Mouse (Mus musculus): Measurements from ENCODE around the gene Pkhd1.

Gene Pkhd1

GRCm38 (mm10) chr1:20617849-20618530 lies at the start of gene Pkhd1:
TSS of gene Pkhd1 (minus strand) at chr1:20618064.
- no peak for DNase-seq (ENCODE audit: extremely low spot score)

GRCm38 (mm10) chr1:20667567-20667966 lies 49.7 kb upstream of the Pkhd1 start:
- no peak for DNase-seq (ENCODE audit: extremely low spot score)

DNA sequence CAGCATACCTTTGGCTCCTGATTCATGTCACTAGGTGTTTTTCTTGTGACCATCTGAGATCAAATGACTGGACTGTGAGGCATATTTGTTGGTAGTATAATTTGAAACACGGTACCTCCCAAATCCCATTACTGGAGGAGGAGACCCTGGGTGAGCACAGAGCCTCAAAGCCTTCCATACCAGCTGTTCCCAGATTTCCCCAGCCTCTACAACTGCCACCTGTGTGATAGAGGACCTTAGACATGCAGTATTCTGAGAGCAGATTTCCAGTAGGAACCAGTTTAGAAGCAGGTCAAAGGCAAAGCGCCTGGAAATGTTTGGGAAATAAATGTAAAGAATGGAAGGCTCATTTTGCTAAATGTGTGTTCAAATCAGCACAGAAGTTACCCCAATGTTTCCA lies 48.4 kb upstream of the Pkhd1 start:
- DNase-seq (ENCODE audit: extremely low spot score) = no peak

GRCm38 (mm10) chr1:20655085-20655484 lies 37.2 kb upstream of the Pkhd1 start:
- DNase-seq (ENCODE audit: extremely low spot score) = no peak

DNA sequence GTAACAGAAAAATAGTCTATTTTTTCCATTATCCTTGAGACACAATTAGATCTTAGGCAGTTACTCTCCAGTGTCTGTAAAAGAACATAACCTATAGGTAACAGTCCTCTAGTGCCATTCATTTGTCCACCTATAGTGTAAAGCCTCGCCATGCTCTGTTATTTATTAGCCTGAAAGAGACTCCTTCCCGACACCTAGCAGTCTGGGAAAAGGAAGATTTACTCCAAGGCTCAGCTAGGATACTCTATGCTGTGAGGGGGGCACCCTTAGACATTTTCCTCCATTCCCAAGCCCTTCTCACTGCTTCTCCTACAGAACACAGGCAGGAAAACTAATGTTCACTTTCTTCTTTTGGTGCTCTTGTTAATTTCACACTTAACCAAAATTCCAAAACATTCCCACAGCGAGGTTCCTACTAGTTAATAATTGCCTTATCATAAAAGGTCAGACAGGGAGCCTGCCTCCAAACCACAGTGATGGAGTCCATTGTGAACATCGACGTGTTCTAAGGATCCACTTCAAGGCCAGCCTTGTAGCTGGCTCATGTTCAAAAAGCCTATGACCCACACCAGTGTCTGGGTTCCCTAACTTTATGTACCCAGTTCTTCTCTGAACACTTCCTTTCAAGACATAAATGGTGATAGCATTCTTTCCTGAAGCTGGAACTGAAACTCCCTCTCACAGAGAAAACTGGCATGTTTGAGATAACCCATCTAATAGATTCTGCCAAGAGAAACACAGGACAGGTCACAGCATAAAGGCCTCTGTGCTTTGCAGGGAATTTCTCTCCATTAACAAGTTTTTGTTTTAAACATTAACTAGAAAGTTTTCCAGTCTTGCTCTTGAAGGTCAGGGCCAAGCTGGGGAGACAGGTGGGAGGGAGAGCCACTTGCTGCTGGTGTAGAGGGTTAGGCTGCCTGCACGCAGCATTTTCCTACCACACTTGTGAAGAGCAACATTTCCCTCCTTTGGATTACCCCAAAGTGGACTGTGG lies 35.9 kb upstream of the Pkhd1 start:
- DNase-seq (ENCODE audit: extremely low spot score) = no peak

DNA sequence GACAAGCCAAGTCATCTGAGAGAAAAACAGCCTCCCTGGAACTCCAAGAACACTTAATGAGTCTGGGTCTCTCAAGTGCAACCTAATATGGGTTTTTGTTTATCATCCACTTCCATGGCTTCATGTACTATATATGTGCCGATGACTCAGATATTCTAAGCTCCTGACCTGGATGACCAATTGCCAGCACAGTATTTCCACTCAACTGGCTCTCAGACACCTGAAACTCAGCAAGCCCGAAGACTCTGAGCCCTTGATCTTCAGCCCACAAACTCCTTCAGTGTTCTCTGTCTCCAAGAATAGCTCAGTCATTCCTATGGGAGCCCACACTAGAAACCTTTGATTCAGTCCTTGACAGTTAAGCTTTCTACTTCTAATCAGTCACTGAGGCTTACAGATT lies 17.0 kb upstream of the Pkhd1 start:
- DNase-seq (ENCODE audit: extremely low spot score) = no peak

GRCm38 (mm10) chr1:20633276-20633869 lies 15.5 kb upstream of the Pkhd1 start:
- DNase-seq (ENCODE audit: extremely low spot score) = no peak

GRCm38 (mm10) chr1:20624564-20624963 lies 6.7 kb upstream of the Pkhd1 start:
- DNase-seq (ENCODE audit: extremely low spot score) = no peak

- no peak for DNase-seq (ENCODE audit: extremely low spot score)
Observed at GRCm38 (mm10) chr1:20623375-20623774, 5.5 kb upstream of the Pkhd1 start.

- DNase-seq (ENCODE audit: extremely low spot score) = no peak
Observed at GRCm38 (mm10) chr1:20620611-20621010, 2.7 kb upstream of the Pkhd1 start.

GRCm38 (mm10) chr1:20619363-20619762 lies 1.5 kb upstream of the Pkhd1 start:
- DNase-seq (ENCODE audit: extremely low spot score) = no peak

- peak; percentile 30 for DNase-seq (ENCODE audit: extremely low spot score)
Observed at GRCm38 (mm10) chr1:20612643-20613042, 5.2 kb downstream of the Pkhd1 start.

DNA sequence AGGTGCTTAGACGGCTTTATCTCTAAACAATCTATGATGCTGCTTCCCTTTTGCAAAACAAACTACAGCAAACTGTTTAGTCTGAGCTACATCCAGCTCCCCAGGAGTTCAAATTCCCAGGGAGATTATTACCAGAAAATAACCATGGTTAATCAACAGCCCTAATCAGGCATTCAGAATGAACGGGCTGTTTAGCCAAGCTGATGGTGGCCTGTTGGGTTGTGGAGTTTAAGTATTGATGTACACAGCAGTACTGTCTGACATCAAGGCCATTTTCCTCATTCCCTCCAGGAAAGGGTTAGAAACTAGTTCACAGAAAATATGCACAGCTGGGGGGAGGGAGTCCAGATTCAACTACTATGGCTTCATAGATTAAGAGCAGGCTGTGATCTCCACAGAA lies 12.4 kb downstream of the Pkhd1 start:
- DNase-seq (ENCODE audit: extremely low spot score) = no peak

- no peak for DNase-seq (ENCODE audit: extremely low spot score)
Observed at GRCm38 (mm10) chr1:20590488-20590887, 27.4 kb downstream of the Pkhd1 start.

DNA sequence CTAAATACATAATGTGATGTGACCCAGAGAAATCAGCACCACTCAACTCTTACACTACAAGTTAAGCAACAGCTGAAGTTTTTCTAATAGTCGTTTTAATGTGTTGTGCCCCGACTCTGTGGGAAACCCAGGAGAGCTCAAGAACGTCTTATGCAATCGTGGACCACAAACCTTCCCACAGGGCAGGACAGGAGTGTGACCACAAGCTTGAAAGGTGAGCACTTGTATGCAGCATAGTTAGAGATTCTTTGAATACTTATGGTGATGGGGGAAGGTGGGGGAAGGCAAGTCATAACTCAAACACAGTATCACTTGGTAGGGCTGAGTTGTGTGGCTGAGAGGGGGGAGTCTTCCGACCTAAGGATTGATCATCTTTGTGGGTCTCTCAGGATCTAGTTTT lies 46.4 kb downstream of the Pkhd1 start:
- DNase-seq (ENCODE audit: extremely low spot score) = no peak

- DNase-seq (ENCODE audit: extremely low spot score) = no peak
Observed at GRCm38 (mm10) chr1:20569430-20569829, 48.4 kb downstream of the Pkhd1 start.

GRCm38 (mm10) chr1:20558443-20558842 lies 59.4 kb downstream of the Pkhd1 start:
- no peak for DNase-seq (ENCODE audit: extremely low spot score)

- DNase-seq (ENCODE audit: extremely low spot score) = peak; percentile 37
Observed at GRCm38 (mm10) chr1:20554398-20554797, 63.5 kb downstream of the Pkhd1 start.

DNA sequence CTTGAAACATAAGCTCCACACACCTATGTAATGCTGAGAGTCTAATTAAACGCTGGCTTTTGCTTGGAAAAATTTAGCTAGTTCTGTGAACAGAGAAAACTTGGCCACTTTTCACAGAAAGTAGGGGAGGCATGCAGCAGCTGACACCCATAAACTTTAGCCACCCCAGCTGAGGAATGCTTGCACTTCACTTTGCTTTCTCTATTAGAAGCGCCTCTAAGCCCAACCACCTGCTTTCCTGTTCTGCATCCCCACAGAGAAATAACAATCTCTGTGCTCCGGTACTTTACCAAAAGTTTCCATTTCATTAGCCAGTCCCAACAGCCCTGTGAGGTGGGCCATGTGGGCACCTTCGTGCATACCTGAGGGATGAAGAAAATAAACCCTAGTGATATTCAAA lies 66.5 kb downstream of the Pkhd1 start:
- DNase-seq (ENCODE audit: extremely low spot score) = no peak

GRCm38 (mm10) chr1:20544526-20544925 lies 73.3 kb downstream of the Pkhd1 start:
- DNase-seq (ENCODE audit: extremely low spot score) = no peak

DNA sequence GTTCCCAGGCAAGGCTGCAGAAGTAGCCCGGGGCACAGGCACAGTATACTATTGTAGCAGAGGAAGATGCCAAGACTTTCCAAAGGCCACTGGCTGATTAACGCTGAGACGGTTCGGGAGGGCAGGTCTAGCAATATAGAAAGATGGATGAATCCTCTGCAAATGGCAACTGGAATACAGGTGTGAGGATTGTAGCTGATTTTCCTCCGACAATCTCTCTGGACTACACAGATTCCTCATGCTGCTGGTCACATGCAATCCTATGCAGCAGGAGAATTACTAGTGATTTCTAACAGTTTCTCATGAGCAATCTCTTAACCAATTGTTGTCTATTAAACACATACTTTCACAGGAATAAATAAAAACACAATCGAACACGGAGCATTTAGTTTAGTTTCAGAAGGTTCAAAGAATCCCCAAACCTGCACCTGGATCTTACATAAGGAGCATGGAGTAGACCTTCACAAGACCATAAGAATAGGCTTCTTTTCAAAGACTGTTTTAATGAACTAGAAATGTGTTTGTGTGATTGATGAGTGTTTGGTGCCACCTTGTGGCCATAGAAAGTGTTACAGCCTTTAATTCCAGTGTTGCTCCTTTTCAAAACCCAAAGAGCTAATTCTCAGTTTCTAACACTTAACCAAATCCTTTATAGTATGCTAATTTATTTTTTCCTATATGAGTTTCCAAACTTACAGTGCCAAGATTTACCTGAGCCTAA lies 104.3 kb downstream of the Pkhd1 start:
- DNase-seq (ENCODE audit: extremely low spot score) = peak; percentile 51

GRCm38 (mm10) chr1:20498965-20499364 lies 118.9 kb downstream of the Pkhd1 start:
- no peak for DNase-seq (ENCODE audit: extremely low spot score)
